Mouse (Mus musculus): ENCODE measurements around the gene Cfap43. TPM values are rescaled to one million over a fixed set of nuclear protein-coding genes. Genes with fewer than 3 reads are reported as not detected.

The Cfap43 gene
- polyA plus RNA-seq, 1 experiment from 2014 or later, result 0.16 TPM

DNA sequence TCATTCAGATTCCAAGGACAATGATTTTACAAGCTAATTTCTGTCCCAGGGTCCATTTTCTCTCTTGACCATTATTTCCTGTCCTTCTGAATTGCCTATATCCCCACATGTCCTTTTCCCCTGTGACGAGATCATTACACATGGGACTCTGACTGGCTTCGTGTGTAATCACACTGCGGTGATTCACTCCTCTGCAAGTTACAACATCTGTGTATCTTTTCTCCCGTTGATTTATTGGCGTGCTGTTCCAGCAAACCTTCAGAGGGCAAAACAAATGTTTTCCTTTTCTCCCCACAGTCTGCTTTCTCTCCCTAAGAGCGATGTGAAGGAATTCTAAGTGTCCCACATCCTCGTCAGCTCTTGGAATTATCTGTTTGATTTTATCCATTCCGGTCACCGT, 219.3 kb downstream of the Cfap43 start:
- WGBS, result 27% methylated on average over 9 of the region's 9 CpGs
- H3K27me3 ChIP-seq (replicated peaks; ENCODE audit: control insufficient read depth, insufficient read depth, low read length), result no peaks in the 10 kb centered on the region
- H3K4me2 ChIP-seq (replicated peaks; ENCODE audit: low read depth), result no peak overlapping the region
- no peaks in the 10 kb centered on the region for H3K36me3 ChIP-seq (ENCODE audit: control insufficient read depth, insufficient read depth)
- H3K4me3 ChIP-seq (ENCODE audit: low read depth, low read length), result no peak overlapping the region
- TF ChIP-seq CTCF (IDR thresholded peaks at IDR 0.05; ENCODE audit: low read depth), result no peak
- no peaks in the 10 kb centered on the region for H3K9me3 ChIP-seq (ENCODE audit: control insufficient read depth)
- H3K27ac ChIP-seq (ENCODE audit: low read depth, low read length), result no peak overlapping the region
- no peak overlapping the region for H3K9ac ChIP-seq (ENCODE audit: low read depth, low read length)
- peak; percentile 65; the same call in 1 of the 2 replicates for ATAC-seq
- no peaks in the 10 kb centered on the region for H3K4me1 ChIP-seq (replicated peaks; ENCODE audit: control insufficient read depth, insufficient read depth, low read length)

DNA sequence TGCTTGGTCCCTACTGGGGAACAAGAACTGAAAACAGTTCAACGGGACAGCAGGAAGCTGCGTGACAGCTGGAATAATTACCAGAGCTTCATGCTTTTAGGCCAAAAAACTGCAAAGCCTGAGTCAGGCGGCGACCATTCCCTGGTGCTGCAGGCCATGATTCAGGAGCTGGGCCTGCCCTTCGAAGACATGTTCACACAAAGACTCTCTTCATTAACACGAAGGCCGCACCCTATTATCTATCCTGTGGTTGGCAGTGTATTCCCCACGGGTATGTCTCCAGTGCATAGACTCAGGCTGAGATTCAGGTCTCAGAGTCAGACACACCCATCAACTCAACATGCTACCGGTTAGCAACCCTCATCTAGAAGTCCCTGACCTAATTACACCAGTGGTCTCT, 220.8 kb downstream of the Cfap43 start:
- 70% methylated on average over 9 of the region's 9 CpGs for WGBS
- no peak overlapping the region for H3K4me2 ChIP-seq (replicated peaks; ENCODE audit: low read depth)
- H3K27ac ChIP-seq (ENCODE audit: low read depth, low read length), result no peak overlapping the region
- no peaks in the 10 kb centered on the region for H3K9me3 ChIP-seq (ENCODE audit: control insufficient read depth)
- no peak for ATAC-seq
- TF ChIP-seq CTCF (IDR thresholded peaks at IDR 0.05; ENCODE audit: low read depth), result no peak
- H3K36me3 ChIP-seq (ENCODE audit: control insufficient read depth, insufficient read depth), result no peaks in the 10 kb centered on the region
- H3K4me3 ChIP-seq (ENCODE audit: low read depth, low read length), result no peak overlapping the region
- no peak overlapping the region for H3K9ac ChIP-seq (ENCODE audit: low read depth, low read length)
- no peaks in the 10 kb centered on the region for H3K27me3 ChIP-seq (replicated peaks; ENCODE audit: control insufficient read depth, insufficient read depth, low read length)
- H3K4me1 ChIP-seq (replicated peaks; ENCODE audit: control insufficient read depth, insufficient read depth, low read length), result no peaks in the 10 kb centered on the region

GRCm38 (mm10) chr19:47697067-47697466, 222.0 kb downstream of the Cfap43 start:
- no peaks in the 10 kb centered on the region for H3K9me3 ChIP-seq (ENCODE audit: control insufficient read depth)
- H3K4me2 ChIP-seq (replicated peaks; ENCODE audit: low read depth), result no peak overlapping the region
- no peaks in the 10 kb centered on the region for H3K27me3 ChIP-seq (replicated peaks; ENCODE audit: control insufficient read depth, insufficient read depth, low read length)
- H3K36me3 ChIP-seq (ENCODE audit: control insufficient read depth, insufficient read depth), result no peaks in the 10 kb centered on the region
- H3K9ac ChIP-seq (ENCODE audit: low read depth, low read length), result no peak overlapping the region
- ATAC-seq, result no peak
- H3K4me3 ChIP-seq (ENCODE audit: low read depth, low read length), result no peak overlapping the region
- WGBS, result 88% methylated on average over 11 of the region's 11 CpGs
- TF ChIP-seq CTCF (IDR thresholded peaks at IDR 0.05; ENCODE audit: low read depth), result no peak
- no peak overlapping the region for H3K27ac ChIP-seq (ENCODE audit: low read depth, low read length)
- no peaks in the 10 kb centered on the region for H3K4me1 ChIP-seq (replicated peaks; ENCODE audit: control insufficient read depth, insufficient read depth, low read length)

DNA sequence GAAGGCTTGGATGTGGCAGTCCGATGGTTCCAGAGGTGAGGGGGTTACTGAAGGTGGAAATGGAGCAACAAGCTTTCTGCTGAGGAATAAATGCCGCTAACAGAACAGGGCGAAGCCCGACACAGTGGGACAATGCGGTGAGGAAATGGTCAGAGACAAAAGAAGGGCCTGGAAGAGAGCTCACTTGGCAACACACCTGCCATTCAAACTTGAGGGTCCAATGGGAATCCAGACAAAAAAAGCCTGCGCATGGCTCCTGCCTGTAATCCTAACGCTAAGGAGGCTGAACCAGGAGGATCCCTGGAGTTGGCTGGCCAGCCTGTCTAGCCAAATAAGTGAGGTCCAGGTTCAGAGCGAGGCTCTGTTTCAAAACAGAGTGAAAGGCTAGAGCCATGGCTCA, 222.7 kb downstream of the Cfap43 start:
- Histone ChIP-seq H3K27me3 (replicated peaks; ENCODE audit: control insufficient read depth, insufficient read depth, low read length) (no peaks in the 10 kb centered on the region), H3K4me2 (replicated peaks; ENCODE audit: low read depth) (no peak overlapping the region), H3K4me3 (ENCODE audit: low read depth, low read length) (no peak overlapping the region), H3K4me1 (replicated peaks; ENCODE audit: control insufficient read depth, insufficient read depth, low read length) (no peaks in the 10 kb centered on the region), H3K9ac (ENCODE audit: low read depth, low read length) (no peak overlapping the region), H3K27ac (ENCODE audit: low read depth, low read length) (no peak overlapping the region), H3K9me3 (ENCODE audit: control insufficient read depth) (no peaks in the 10 kb centered on the region), H3K36me3 (ENCODE audit: control insufficient read depth, insufficient read depth) (no peaks in the 10 kb centered on the region)
- WGBS, result 91% methylated on average over 8 of the region's 8 CpGs
- no peak for ATAC-seq
- no peak for TF ChIP-seq CTCF (IDR thresholded peaks at IDR 0.05; ENCODE audit: low read depth)

- no peak for TF ChIP-seq CTCF (IDR thresholded peaks at IDR 0.05; ENCODE audit: low read depth)
- no peak overlapping the region for H3K9ac ChIP-seq (ENCODE audit: low read depth, low read length)
- no peaks in the 10 kb centered on the region for H3K27me3 ChIP-seq (replicated peaks; ENCODE audit: control insufficient read depth, insufficient read depth, low read length)
- no peaks in the 10 kb centered on the region for H3K9me3 ChIP-seq (ENCODE audit: control insufficient read depth)
- H3K4me3 ChIP-seq (ENCODE audit: low read depth, low read length), result no peak overlapping the region
- ATAC-seq, result no peak
- WGBS, result 90% methylated on average over 6 of the region's 6 CpGs
- no peak overlapping the region for H3K4me2 ChIP-seq (replicated peaks; ENCODE audit: low read depth)
- no peak overlapping the region for H3K27ac ChIP-seq (ENCODE audit: low read depth, low read length)
- no peaks in the 10 kb centered on the region for H3K4me1 ChIP-seq (replicated peaks; ENCODE audit: control insufficient read depth, insufficient read depth, low read length)
- H3K36me3 ChIP-seq (ENCODE audit: control insufficient read depth, insufficient read depth), result no peaks in the 10 kb centered on the region
These were observed 223.4 kb downstream of the Cfap43 start for GRCm38 (mm10) chr19:47695725-47696124.

GRCm38 (mm10) chr19:47691994-47692393, 227.1 kb downstream of the Cfap43 start, which contains the start of gene Col17a1:
Gene Col17a1, minus strand, starts transcription at chr19:47692094.
- H3K27ac ChIP-seq (ENCODE audit: low read depth, low read length), result no peak within 1 kb of the TSS; the same call in 1 of the 2 replicates
- H3K9ac ChIP-seq (ENCODE audit: low read depth, low read length), result no peak within 1 kb of the TSS

DNA sequence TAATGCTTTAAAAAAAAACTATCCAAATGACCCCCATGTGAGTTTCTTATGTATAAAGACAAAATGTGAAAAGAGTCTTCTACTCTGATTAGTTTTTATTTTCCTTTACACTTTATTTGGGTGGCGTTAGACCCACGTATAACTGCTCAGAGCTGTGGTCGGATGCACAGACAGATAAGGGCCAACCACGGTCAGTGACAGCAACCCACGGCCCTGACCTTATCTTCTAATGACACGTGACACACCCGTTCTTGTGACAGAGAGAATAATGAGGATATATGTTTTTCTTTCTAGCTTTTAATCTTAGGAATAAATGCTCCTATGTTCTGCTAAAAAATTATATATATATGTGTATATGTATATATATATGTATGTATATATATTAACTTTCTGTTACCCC, 229.5 kb downstream of the Cfap43 start:
- Histone ChIP-seq H3K4me2 (replicated peaks; ENCODE audit: low read depth) (no peak overlapping the region), H3K27me3 (replicated peaks; ENCODE audit: control insufficient read depth, insufficient read depth, low read length) (no peaks in the 10 kb centered on the region; the same call in 1 of the 2 replicates), H3K4me3 (ENCODE audit: low read depth, low read length) (no peak overlapping the region), H3K9me3 (ENCODE audit: control insufficient read depth) (no peaks in the 10 kb centered on the region), H3K36me3 (ENCODE audit: control insufficient read depth, insufficient read depth) (no peaks in the 10 kb centered on the region), H3K4me1 (replicated peaks; ENCODE audit: control insufficient read depth, insufficient read depth, low read length) (no peaks in the 10 kb centered on the region), H3K9ac (ENCODE audit: low read depth, low read length) (no peak overlapping the region), H3K27ac (ENCODE audit: low read depth, low read length) (no peak overlapping the region)
- TF ChIP-seq CTCF (IDR thresholded peaks at IDR 0.05; ENCODE audit: low read depth), result no peak
- ATAC-seq, result no peak
- WGBS, result 56% methylated on average over 7 of the region's 7 CpGs

More at GRCm38 (mm10) chr19:47691994-47692393, 227.1 kb downstream of the Cfap43 start, which contains the start of gene Col17a1:
- no peak for TF ChIP-seq CTCF (IDR thresholded peaks at IDR 0.05; ENCODE audit: low read depth)
- Histone ChIP-seq H3K4me2 (replicated peaks; ENCODE audit: low read depth) (no peak within 1 kb of the TSS), H3K4me1 (replicated peaks; ENCODE audit: control insufficient read depth, insufficient read depth, low read length) (no peaks in the 10 kb centered on the region), H3K27me3 (replicated peaks; ENCODE audit: control insufficient read depth, insufficient read depth, low read length) (no peaks in the 10 kb centered on the region; the same call in 1 of the 2 replicates), H3K4me3 (ENCODE audit: low read depth, low read length) (no peak within 1 kb of the TSS), H3K9me3 (ENCODE audit: control insufficient read depth) (no peaks in the 10 kb centered on the region), H3K36me3 (ENCODE audit: control insufficient read depth, insufficient read depth) (no peaks in the 10 kb centered on the region)
- 58% methylated on average over 6 of the region's 6 CpGs for WGBS
- no peak for ATAC-seq

Small RNA genes within 50 kb of the gene (microRNA-seq; reads per million reads assigned to microRNA genes)
- gene Gm22240 (not detected), gene Mir8090 (not detected)

Other genes starting within 250 kb of the Cfap43 start
- gene Col17a1, start 227.2 kb downstream of the Cfap43 start, polyA plus RNA-seq (2015; fragmentation: Nextera tagmentation; extraction: Ambion mirVana), result 0.30 and 0.34 TPM in 2 replicates
- gene Sfr1, start 187.6 kb downstream of the Cfap43 start, polyA plus RNA-seq (2015; fragmentation: Nextera tagmentation; extraction: Ambion mirVana), result 145 TPM in 2 replicates
- 742 and 817 TPM in 2 replicates for gene Gsto1, start 64.3 kb downstream of the Cfap43 start, polyA plus RNA-seq (2015; fragmentation: Nextera tagmentation; extraction: Ambion mirVana)
- 0.95 and 0.98 TPM in 2 replicates for gene Gsto2, start 53.8 kb downstream of the Cfap43 start, polyA plus RNA-seq (2015; fragmentation: Nextera tagmentation; extraction: Ambion mirVana)
- gene Itprip, start within 50 bp of the Cfap43 start, polyA plus RNA-seq (2015; fragmentation: Nextera tagmentation; extraction: Ambion mirVana), result 2.6 and 2.7 TPM in 2 replicates
- gene Cfap58, start 18.4 kb upstream of the Cfap43 start, polyA plus RNA-seq (2015; fragmentation: Nextera tagmentation; extraction: Ambion mirVana), result not detected in 2 replicates